ENCODE assay signal across 8 mouse cellular contexts in genomic region chr7:116443697-116444325, GRCm38 (mm10). TPM values are rescaled to one million over a fixed set of nuclear protein-coding genes. Genes with fewer than 3 reads are reported as not detected.
A peak's percentile ranks its signal among the peaks of the same experiment; 100 is the strongest.
DNase-seq lines count a peak whose midpoint lies in the region; ATAC-seq and TF ChIP-seq lines count a peak whose summit lies in the region.

No protein-coding gene starts in this region.

- ATAC-seq in erythroblast, adult 5-6 weeks (replicated peaks; ENCODE audit: low FRiP score, poor library complexity, severe bottlenecking) = no peak
- ATAC-seq in hindbrain, embryonic 15.5 days (ENCODE audit: low FRiP score, low read depth) = no peak; the same call in 1 of the 2 replicates

- TF ChIP-seq POLR2A in thymus, adult 2 months (IDR thresholded peaks at IDR 0.05; ENCODE audit: control insufficient read depth, extremely low read depth, insufficient read depth, low read length, poor library complexity) = no peak

- peaks cover 52% of the 10 kb centered on the region for H3K27me3 ChIP-seq in erythroblast, embryonic 14.5 days (ENCODE audit: control insufficient read depth)
- no peaks in the 10 kb centered on the region; the same call in 1 of the 2 replicates for H3K27me3 ChIP-seq in thymus, adult 2 months (ENCODE audit: control insufficient read depth, insufficient read depth, low read length)
- no peaks in the 10 kb centered on the region for H3K27me3 ChIP-seq in hindbrain, embryonic 15.5 days
- no peaks in the 10 kb centered on the region for H3K27me3 ChIP-seq in midbrain, embryonic 10.5 days (ENCODE audit: low read depth, poor library complexity, severe bottlenecking)

- H3K36me3 ChIP-seq in erythroblast, embryonic 14.5 days (ENCODE audit: control insufficient read depth) = no peaks in the 10 kb centered on the region
- H3K36me3 ChIP-seq in thymus, adult 2 months (ENCODE audit: control insufficient read depth, insufficient read depth, low read length) = no peaks in the 10 kb centered on the region
- H3K36me3 ChIP-seq in hindbrain, embryonic 15.5 days = no peaks in the 10 kb centered on the region
- peaks cover 4% of the 10 kb centered on the region for H3K36me3 ChIP-seq in midbrain, embryonic 10.5 days

- H3K4me3 ChIP-seq in erythroblast, embryonic 14.5 days (replicated peaks) = peak overlapping the region; percentile 80
- peak overlapping the region; percentile 71 for H3K4me3 ChIP-seq in thymus, adult 2 months (ENCODE audit: control insufficient read depth, insufficient read depth, low read length)
- peak overlapping the region; percentile 99 for H3K4me3 ChIP-seq in hindbrain, embryonic 15.5 days
- H3K4me3 ChIP-seq in midbrain, embryonic 10.5 days = peak overlapping the region; percentile 96

- no peak overlapping the region for H3K27ac ChIP-seq in thymus, adult 2 months (ENCODE audit: control insufficient read depth, insufficient read depth, low read length)
- H3K27ac ChIP-seq in hindbrain, embryonic 15.5 days (replicated peaks) = peak overlapping the region; percentile 93
- peak overlapping the region; percentile 97 for H3K27ac ChIP-seq in midbrain, embryonic 10.5 days (replicated peaks)

- no peak; the same call in 1 of the 2 replicates for TF ChIP-seq CTCF in thymus, adult 2 months (IDR thresholded peaks at IDR 0.05; ENCODE audit: borderline replicate concordance, control insufficient read depth, extremely low read depth, insufficient read depth, low read length, poor library complexity)

- H3K9ac ChIP-seq in hindbrain, embryonic 15.5 days = peak overlapping the region; percentile 71

- no peak for DNase-seq in thymus, adult 2 months
- no peak for DNase-seq in thymus, postnatal 0 days (ENCODE audit: low spot score)
- no peak for DNase-seq in midbrain, embryonic 10.5 days (ENCODE audit: low spot score)
- DNase-seq in urinary bladder, adult 2 months (ENCODE audit: low spot score) = no peak
- no peak for DNase-seq in natural killer cell, adult 2 months (ENCODE audit: low spot score in 2 of 2)

- H3K9me3 ChIP-seq in erythroblast, embryonic 14.5 days (ENCODE audit: control insufficient read depth, low read length) = peaks cover 4% of the 10 kb centered on the region; the same call in 1 of the 2 replicates
- H3K9me3 ChIP-seq in hindbrain, embryonic 15.5 days = no peaks in the 10 kb centered on the region
- H3K9me3 ChIP-seq in midbrain, embryonic 10.5 days (replicated peaks) = no peaks in the 10 kb centered on the region

- H3K4me1 ChIP-seq in erythroblast, embryonic 14.5 days (ENCODE audit: control insufficient read depth) = peaks cover 22% of the 10 kb centered on the region
- peaks cover 7% of the 10 kb centered on the region for H3K4me1 ChIP-seq in thymus, adult 2 months (replicated peaks; ENCODE audit: control insufficient read depth, insufficient read depth, low read length)
- H3K4me1 ChIP-seq in hindbrain, embryonic 15.5 days (replicated peaks) = peaks cover 33% of the 10 kb centered on the region
- peaks cover 34% of the 10 kb centered on the region for H3K4me1 ChIP-seq in midbrain, embryonic 10.5 days

- H3K4me2 ChIP-seq in hindbrain, embryonic 15.5 days = peak overlapping the region; percentile 88

- 2% methylated on average over 38 of the region's 38 CpGs for WGBS in thymus, adult 2 months
- under 1% methylated on average over 38 of the region's 38 CpGs for WGBS in hindbrain, embryonic 15.5 days
- WGBS in midbrain, embryonic 10.5 days = 1% methylated on average over 38 of the region's 38 CpGs

RNA-seq across cellular contexts. Expression of gene Pik3c2a, which starts 0.6 kb away (rescaled TPM):
- polyA plus RNA-seq in erythroblast, embryonic 14.5 days (2012) = not detected in 2 replicates
- 13.0 and 16.5 TPM in 2 replicates for total RNA-seq in erythroblast, adult 5-6 weeks (2015; ENCODE audit: low replicate concordance)
- total RNA-seq in erythroblast, adult 5-6 weeks (2017; ENCODE audit: low replicate concordance) = 5.4 and 6.1 TPM in 2 replicates
- 4.2 and 5.0 TPM in 2 replicates for polyA plus RNA-seq in thymus, adult 2 months (2012; rRNA removed)
- 7.4 and 11.2 TPM in 2 replicates for polyA plus RNA-seq in thymus, postnatal 0 days (2015; fragmentation: Nextera tagmentation; extraction: Ambion mirVana)
- polyA plus RNA-seq in hindbrain, embryonic 15.5 days (2015; fragmentation: Nextera tagmentation; extraction: Ambion mirVana) = 13.8 and 16.7 TPM in 2 replicates
- polyA plus RNA-seq in midbrain, embryonic 10.5 days (2016; fragmentation: Nextera tagmentation; extraction: Ambion mirVana) = 23.2 and 28.6 TPM in 2 replicates
- polyA plus RNA-seq in urinary bladder, adult 2 months (2012; rRNA removed) = 18.5 and 20.0 TPM in 2 replicates
